Mouse (Mus musculus) lung, postnatal 25 days (tissue): ENCODE results near the gene Ptx4.
"Not testable (repeated sequence)": the region's sequence is repeated elsewhere in the genome, so short reads cannot be mapped to it uniquely, and the experiment has no call there.

Experiments used
- DNase-seq: peaks from one replicate; pipeline ENCODE4 v3.0.0; 2022; ENCODE audit warnings: low spot score

Gene Ptx4

GRCm38 (mm10) chr17:25115664-25116432 is 4.7 kb upstream of the Ptx4 start, which contains the start of gene Telo2:
TSS of gene Telo2 (minus strand) at chr17:25115967.
- peak; percentile 94 for DNase-seq

- DNase-seq = peak; percentile 28
Measured at GRCm38 (mm10) chr17:25117263-25117662, 3.3 kb upstream of the Ptx4 start.

- no peak for DNase-seq
Measured at GRCm38 (mm10) chr17:25123979-25124378, 3.4 kb downstream of the Ptx4 start.

- not testable (repeated sequence) for DNase-seq
Measured at GRCm38 (mm10) chr17:25125442-25126060, 5.0 kb downstream of the Ptx4 start.

- DNase-seq = no peak
Measured at GRCm38 (mm10) chr17:25127079-25127478, 6.5 kb downstream of the Ptx4 start.

GRCm38 (mm10) chr17:25127681-25128080 is 7.1 kb downstream of the Ptx4 start:
- no peak for DNase-seq

- no peak for DNase-seq
Measured at GRCm38 (mm10) chr17:25130060-25130459, 9.5 kb downstream of the Ptx4 start.

GRCm38 (mm10) chr17:25133275-25133698 is 12.7 kb downstream of the Ptx4 start, which contains the start of gene Clcn7:
TSS of gene Clcn7 (plus strand) at chr17:25133391.
- DNase-seq = peak; percentile 95

- no peak for DNase-seq
Measured at GRCm38 (mm10) chr17:25135622-25136021, 15.1 kb downstream of the Ptx4 start.

GRCm38 (mm10) chr17:25138803-25139202 is 18.2 kb downstream of the Ptx4 start:
- no peak for DNase-seq

- DNase-seq = no peak
Measured at GRCm38 (mm10) chr17:25139960-25140359, 19.4 kb downstream of the Ptx4 start.

- no peak for DNase-seq
Measured at GRCm38 (mm10) chr17:25162161-25162560, 41.6 kb downstream of the Ptx4 start, which contains the start of gene Ccdc154. TSS of gene Ccdc154 (plus strand) at chr17:25162461.

- DNase-seq = no peak
Measured at GRCm38 (mm10) chr17:25163387-25163786, 42.8 kb downstream of the Ptx4 start.

- no peak for DNase-seq
Measured at GRCm38 (mm10) chr17:25164770-25165169, 44.2 kb downstream of the Ptx4 start.

GRCm38 (mm10) chr17:25165970-25166671 is 45.6 kb downstream of the Ptx4 start:
- DNase-seq = no peak

GRCm38 (mm10) chr17:25169706-25170105 is 49.1 kb downstream of the Ptx4 start:
- DNase-seq = no peak

GRCm38 (mm10) chr17:25172558-25172957 is 52.0 kb downstream of the Ptx4 start:
- DNase-seq = peak; percentile 21
